Mouse (Mus musculus) mature B cell (primary cell): ENCODE measurements at regions not wholly inside any gene's neighbourhood (a gene's known extent, or its start where the extent isn't known, plus 50 kb on each side); places are given as distances from the start of the nearest gene placed in this dataset.

Source experiments
- in situ Hi-C: fragments of 300-500 bp; cut with MboI; formaldehyde crosslinking; loops from 2 replicates; pipeline ENCODE4 v1.14.3; 2019

DNA sequence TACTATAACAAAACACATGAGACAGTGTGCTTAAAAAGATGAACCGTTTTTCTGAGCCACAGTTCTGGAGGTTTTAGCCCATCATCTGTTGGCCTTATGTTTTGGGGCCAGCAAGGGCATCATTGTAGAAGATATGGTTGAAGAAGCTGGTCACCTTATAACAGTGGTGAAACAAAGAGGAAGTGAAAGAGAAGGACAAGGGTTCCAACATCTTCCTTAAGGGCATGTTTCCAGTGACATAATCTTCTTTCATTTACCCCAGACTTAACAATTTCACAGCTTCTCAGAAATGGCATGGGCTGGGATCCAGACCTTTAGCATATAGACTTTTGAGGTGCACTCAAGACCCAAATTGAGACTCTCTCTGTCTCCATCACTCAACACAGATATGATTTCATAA lies 259.5 kb downstream of the 1700064H15Rik start:
- in situ Hi-C loops = no loop called here

DNA sequence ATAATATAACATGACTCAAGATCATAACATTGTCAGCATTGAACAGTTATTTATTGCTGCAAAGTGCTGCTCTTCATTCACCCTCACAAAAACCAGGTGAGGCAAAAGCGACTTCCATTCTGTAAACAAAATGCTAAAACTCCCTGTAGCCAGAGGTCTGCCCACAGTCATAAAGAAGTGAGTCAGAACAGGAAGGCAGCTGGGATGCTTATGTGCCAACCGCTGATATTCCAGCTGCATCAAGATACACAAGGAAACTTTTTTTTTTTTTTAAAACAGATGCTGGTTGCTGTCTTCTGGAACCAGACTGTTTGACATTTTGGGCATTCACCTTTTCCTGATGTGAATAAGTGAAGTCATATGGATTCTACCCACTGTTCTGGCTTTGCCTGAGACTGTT lies 260.7 kb downstream of the 1700064H15Rik start:
- in situ Hi-C loops = no loop called here
